Mouse (Mus musculus) embryonic facial prominence, embryonic 15.5 days (tissue): ENCODE data around the gene Mylk. TPM values are rescaled to one million over a fixed set of nuclear protein-coding genes. Genes with fewer than 3 reads are reported as not detected.

ENCODE experiments used
- ATAC-seq: fragments of 200-750 bp; cut with Nextera tagmentation; 2 replicates; pipeline ENCODE4 v1.8.0; 2017; ENCODE audit warnings: low read depth, moderate TSS enrichment; ENCODE audit not compliant: insufficient number of reproducible peaks, low FRiP score, low TSS enrichment
- H3K27ac ChIP-seq: fragments of 300-500 bp; sonication (generic); replicated peaks from 2 replicates; pipeline ENCODE4 v1.5.1; 2015; ENCODE audit warnings: mild to moderate bottlenecking, inconsistent platforms
- H3K27me3 ChIP-seq: fragments of 300-500 bp; sonication (generic); 2 replicates; pipeline ENCODE4 v1.6.1; 2015; ENCODE audit warnings: inconsistent platforms
- H3K36me3 ChIP-seq: fragments of 300-500 bp; sonication (generic); 2 replicates; pipeline ENCODE4 v1.6.1; 2015; ENCODE audit warnings: mild to moderate bottlenecking, inconsistent platforms
- H3K4me1 ChIP-seq: fragments of 300-500 bp; sonication (generic); 2 replicates; pipeline ENCODE4 v1.6.1; 2015; ENCODE audit warnings: inconsistent platforms
- H3K4me2 ChIP-seq: fragments of 300-500 bp; sonication (generic); replicated peaks from 2 replicates; pipeline ENCODE4 v1.6.1; 2015; ENCODE audit warnings: mild to moderate bottlenecking, inconsistent platforms
- H3K4me3 ChIP-seq: fragments of 300-500 bp; sonication (generic); replicated peaks from 2 replicates; pipeline ENCODE4 v1.5.1; 2015; ENCODE audit warnings: mild to moderate bottlenecking, inconsistent platforms
- H3K9ac ChIP-seq: fragments of 300-500 bp; sonication (generic); 2 replicates; pipeline ENCODE4 v1.6.1; 2015; ENCODE audit warnings: inconsistent platforms
- H3K9me3 ChIP-seq: fragments of 300-500 bp; sonication (generic); replicated peaks from 2 replicates; pipeline ENCODE4 v1.6.1; 2016; ENCODE audit warnings: inconsistent platforms
- WGBS: fragments of 180-500 bp; shearing (Covaris S2); methylation state at CpG from one replicate; pipeline ENCODE4 v1.1.7; 2015; 5-methylcytosine and 5-hydroxymethylcytosine counted together
- polyA plus RNA-seq: library from polyadenylated mRNA; unstranded; fragments of >200 nt; fragmentation: Nextera tagmentation; extraction: Ambion mirVana; gene quantifications from 2 replicates; pipeline ENCODE4 v1.2.1, GENCODE M21; 2015

The Mylk gene
- polyA plus RNA-seq, 1 experiment from 2014 or later: 28.1 TPM

- no peak for ATAC-seq
- no peak overlapping the region for H3K4me2 ChIP-seq
- peaks cover 15% of the 10 kb centered on the region; the same call in 1 of the 2 replicates for H3K4me1 ChIP-seq
- 49% methylated on average over 2 of the region's 2 CpGs for WGBS
- no peaks in the 10 kb centered on the region for H3K9me3 ChIP-seq
- H3K27me3 ChIP-seq: peaks cover 14% of the 10 kb centered on the region
- H3K4me3 ChIP-seq: no peak overlapping the region
- H3K36me3 ChIP-seq: no peaks in the 10 kb centered on the region
- no peak overlapping the region for H3K9ac ChIP-seq
- no peak overlapping the region for H3K27ac ChIP-seq
Observed at GRCm38 (mm10) chr16:34742930-34743329, 2.1 kb upstream of the Mylk start.

- H3K36me3 ChIP-seq: no peaks in the 10 kb centered on the region
- no peak for ATAC-seq
- H3K4me3 ChIP-seq: no peak overlapping the region
- H3K27ac ChIP-seq: no peak overlapping the region
- no peak overlapping the region for H3K9ac ChIP-seq
- peaks cover 14% of the 10 kb centered on the region for H3K27me3 ChIP-seq
- H3K9me3 ChIP-seq: no peaks in the 10 kb centered on the region
- H3K4me1 ChIP-seq: peaks cover 15% of the 10 kb centered on the region; the same call in 1 of the 2 replicates
- no peak overlapping the region for H3K4me2 ChIP-seq
- WGBS: 26% methylated on average over 11 of the region's 11 CpGs
Observed at GRCm38 (mm10) chr16:34748081-34748720, 3.2 kb downstream of the Mylk start.

GRCm38 (mm10) chr16:34749536-34749935 lies 4.5 kb downstream of the Mylk start:
- no peak for ATAC-seq
- WGBS: 64% methylated on average over 4 of the region's 4 CpGs
- H3K9me3 ChIP-seq: no peaks in the 10 kb centered on the region
- no peak overlapping the region for H3K27ac ChIP-seq
- H3K4me1 ChIP-seq: peaks cover 15% of the 10 kb centered on the region; the same call in 1 of the 2 replicates
- H3K4me2 ChIP-seq: no peak overlapping the region
- no peak overlapping the region for H3K4me3 ChIP-seq
- H3K27me3 ChIP-seq: peaks cover 14% of the 10 kb centered on the region
- H3K9ac ChIP-seq: no peak overlapping the region
- no peaks in the 10 kb centered on the region for H3K36me3 ChIP-seq

- Histone ChIP-seq H3K27me3 (no peaks in the 10 kb centered on the region), H3K4me2 (no peak overlapping the region), H3K9ac (no peak overlapping the region), H3K36me3 (no peaks in the 10 kb centered on the region), H3K4me1 (peaks cover 3% of the 10 kb centered on the region), H3K27ac (no peak overlapping the region), H3K4me3 (no peak overlapping the region), H3K9me3 (no peaks in the 10 kb centered on the region)
- 61% methylated on average over 3 of the region's 3 CpGs for WGBS
- ATAC-seq: no peak
Observed at GRCm38 (mm10) chr16:34752026-34752425, 7.0 kb downstream of the Mylk start.

GRCm38 (mm10) chr16:34752977-34753376 lies 8.0 kb downstream of the Mylk start:
- 85% methylated on average over 3 of the region's 3 CpGs for WGBS
- no peak for ATAC-seq

GRCm38 (mm10) chr16:34756991-34757390 lies 12.0 kb downstream of the Mylk start:
- Histone ChIP-seq H3K27ac (no peak overlapping the region), H3K9ac (no peak overlapping the region), H3K9me3 (no peaks in the 10 kb centered on the region), H3K4me2 (no peak overlapping the region), H3K27me3 (no peaks in the 10 kb centered on the region), H3K4me3 (no peak overlapping the region), H3K4me1 (peaks cover 6% of the 10 kb centered on the region), H3K36me3 (no peaks in the 10 kb centered on the region)
- WGBS: 62% methylated on average over 7 of the region's 7 CpGs
- ATAC-seq: peak; percentile 57; the same call in 1 of the 2 replicates

More at GRCm38 (mm10) chr16:34752977-34753376, 8.0 kb downstream of the Mylk start:
- H3K9me3 ChIP-seq: no peaks in the 10 kb centered on the region
- H3K4me1 ChIP-seq: peaks cover 6% of the 10 kb centered on the region
- no peak overlapping the region for H3K27ac ChIP-seq
- no peak overlapping the region for H3K4me2 ChIP-seq
- no peak overlapping the region for H3K9ac ChIP-seq
- H3K4me3 ChIP-seq: no peak overlapping the region
- no peaks in the 10 kb centered on the region for H3K27me3 ChIP-seq
- H3K36me3 ChIP-seq: no peaks in the 10 kb centered on the region

GRCm38 (mm10) chr16:34758205-34758604 lies 13.2 kb downstream of the Mylk start:
- 61% methylated on average over 5 of the region's 5 CpGs for WGBS
- ATAC-seq: no peak

GRCm38 (mm10) chr16:34763959-34764591 lies 19.1 kb downstream of the Mylk start:
- no peak for ATAC-seq
- no peaks in the 10 kb centered on the region for H3K27me3 ChIP-seq

More at GRCm38 (mm10) chr16:34758205-34758604, 13.2 kb downstream of the Mylk start:
- Histone ChIP-seq H3K27ac (no peak overlapping the region), H3K27me3 (no peaks in the 10 kb centered on the region), H3K9ac (no peak overlapping the region), H3K9me3 (no peaks in the 10 kb centered on the region), H3K4me3 (no peak overlapping the region), H3K36me3 (no peaks in the 10 kb centered on the region), H3K4me1 (peaks cover 6% of the 10 kb centered on the region), H3K4me2 (no peak overlapping the region)

GRCm38 (mm10) chr16:34765666-34766065 lies 20.7 kb downstream of the Mylk start:
- no peak overlapping the region for H3K27ac ChIP-seq
- no peak for ATAC-seq
- no peak overlapping the region for H3K4me2 ChIP-seq
- H3K4me3 ChIP-seq: no peak overlapping the region
- no peaks in the 10 kb centered on the region for H3K27me3 ChIP-seq
- H3K4me1 ChIP-seq: no peaks in the 10 kb centered on the region
- whole genome bisulfite sequencing: 46% methylated on average over 1 of the region's 1 CpGs
- no peaks in the 10 kb centered on the region for H3K36me3 ChIP-seq
- no peaks in the 10 kb centered on the region for H3K9me3 ChIP-seq
- no peak overlapping the region for H3K9ac ChIP-seq

More at GRCm38 (mm10) chr16:34763959-34764591, 19.1 kb downstream of the Mylk start:
- Histone ChIP-seq H3K36me3 (no peaks in the 10 kb centered on the region), H3K4me1 (no peaks in the 10 kb centered on the region), H3K9me3 (no peaks in the 10 kb centered on the region), H3K4me2 (no peak overlapping the region), H3K27ac (no peak overlapping the region), H3K9ac (no peak overlapping the region), H3K4me3 (no peak overlapping the region)
- 74% methylated on average over 9 of the region's 9 CpGs for WGBS

GRCm38 (mm10) chr16:34766193-34766592 lies 21.2 kb downstream of the Mylk start:
- H3K27ac ChIP-seq: no peak overlapping the region
- WGBS: 89% methylated on average over 1 of the region's 1 CpGs
- H3K9me3 ChIP-seq: no peaks in the 10 kb centered on the region
- H3K27me3 ChIP-seq: no peaks in the 10 kb centered on the region
- no peak overlapping the region for H3K9ac ChIP-seq
- no peaks in the 10 kb centered on the region for H3K4me1 ChIP-seq
- no peak for ATAC-seq
- H3K4me2 ChIP-seq: no peak overlapping the region
- no peak overlapping the region for H3K4me3 ChIP-seq
- H3K36me3 ChIP-seq: no peaks in the 10 kb centered on the region

GRCm38 (mm10) chr16:34767443-34767842 lies 22.4 kb downstream of the Mylk start:
- no peaks in the 10 kb centered on the region for H3K36me3 ChIP-seq
- H3K27me3 ChIP-seq: no peaks in the 10 kb centered on the region
- WGBS: 85% methylated on average over 2 of the region's 2 CpGs
- no peak overlapping the region for H3K4me2 ChIP-seq
- no peaks in the 10 kb centered on the region for H3K9me3 ChIP-seq
- no peak for ATAC-seq
- no peaks in the 10 kb centered on the region for H3K4me1 ChIP-seq
- no peak overlapping the region for H3K4me3 ChIP-seq
- no peak overlapping the region for H3K9ac ChIP-seq
- no peak overlapping the region for H3K27ac ChIP-seq
